Mouse (Mus musculus): ENCODE results near the gene Papss1. TPM values are rescaled to one million over a fixed set of nuclear protein-coding genes. Genes with fewer than 3 reads are reported as not detected.

The Papss1 gene
- polyA plus RNA-seq, 2 experiments from 2014 or later: 21.4 to 28.3 TPM

DNA sequence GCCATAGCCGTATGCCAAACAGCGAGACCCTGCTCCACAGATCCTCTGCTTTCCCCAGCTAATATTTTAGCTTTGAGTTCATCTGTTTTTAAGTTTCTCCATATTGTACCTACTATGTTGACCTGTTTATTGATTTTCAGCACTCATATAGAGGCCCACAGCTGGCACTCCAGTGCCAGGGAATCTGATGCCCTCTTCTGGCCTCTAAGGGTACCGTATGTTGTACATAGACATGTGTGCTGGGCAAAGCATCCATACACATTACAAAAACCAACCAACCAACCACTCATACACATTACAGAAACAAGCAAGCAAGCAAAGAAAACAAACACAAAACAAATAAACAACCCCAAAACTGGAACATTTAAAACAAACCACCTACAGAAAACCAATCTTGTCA lies 22.2 kb downstream of the Papss1 start:
- no peak for ATAC-seq

- no peak for ATAC-seq
Measured at GRCm38 (mm10) chr3:131587959-131588358, 23.4 kb downstream of the Papss1 start.

DNA sequence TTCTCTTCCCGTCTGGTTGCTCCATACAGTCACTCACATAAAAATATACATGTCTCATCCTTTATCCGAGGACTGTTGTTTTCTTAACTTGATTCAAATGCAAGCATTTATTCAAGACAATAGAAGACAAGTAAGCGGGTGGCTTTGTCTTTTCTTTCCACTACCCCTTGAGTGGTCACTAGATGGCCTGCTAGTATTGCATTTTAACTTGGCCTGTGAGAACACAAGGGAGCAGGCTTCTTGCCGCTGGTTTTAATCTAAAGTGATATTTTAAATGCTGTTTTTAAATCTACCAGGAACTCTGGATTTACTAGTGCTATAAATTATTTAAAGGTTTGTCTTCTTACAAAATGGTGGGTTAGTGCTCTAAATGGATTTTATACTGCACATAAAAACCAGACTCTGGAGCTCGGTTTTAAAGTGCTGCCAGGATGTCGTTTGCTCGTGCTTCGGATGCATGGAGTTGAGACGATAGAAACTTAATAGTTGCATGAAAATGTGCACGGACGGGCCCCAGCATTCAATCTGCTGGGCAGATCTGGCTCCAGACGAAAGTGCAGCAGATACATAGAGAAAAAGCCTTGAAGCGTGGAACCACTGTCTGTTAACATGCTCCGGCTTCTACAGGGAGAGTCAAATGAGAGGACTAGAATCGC lies 28.7 kb downstream of the Papss1 start:
- no peak for ATAC-seq

- no peak for ATAC-seq
Measured at GRCm38 (mm10) chr3:131594361-131594760, 29.8 kb downstream of the Papss1 start.

DNA sequence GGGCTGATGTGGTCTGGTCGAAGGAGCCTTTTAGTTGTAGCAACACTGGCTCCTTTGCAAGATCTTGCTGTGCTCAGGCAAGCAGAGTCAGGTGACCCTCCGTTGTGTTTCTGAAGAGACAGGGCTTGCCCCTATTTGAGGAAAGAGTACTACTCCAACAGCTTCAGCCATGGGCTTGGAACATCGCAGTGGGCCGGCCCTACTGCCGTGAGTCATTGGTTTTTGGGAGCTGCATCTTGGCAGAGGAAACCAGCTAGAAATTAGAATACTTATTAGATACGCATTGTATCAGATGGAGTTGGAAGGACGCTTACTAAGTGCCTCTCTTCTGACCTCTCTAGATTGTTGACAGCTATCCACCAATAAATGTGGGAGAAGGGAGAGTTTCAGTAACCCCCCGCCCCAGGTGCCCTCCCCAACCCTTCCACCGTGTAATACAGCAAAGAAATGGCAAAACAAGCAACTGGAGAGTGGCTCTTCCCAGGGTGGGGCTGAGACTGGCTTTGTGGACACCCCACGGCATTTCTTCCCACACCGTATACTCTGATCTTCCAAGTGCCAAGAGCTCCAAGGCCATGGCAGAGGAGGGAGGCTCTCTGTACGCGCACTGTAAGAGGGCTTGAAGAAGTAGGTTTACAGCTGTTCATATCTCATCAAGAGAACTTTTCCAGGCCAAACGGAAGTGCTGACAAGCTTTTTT lies 31.1 kb downstream of the Papss1 start:
- no peak for ATAC-seq

GRCm38 (mm10) chr3:131600726-131601125 lies 36.2 kb downstream of the Papss1 start:
- ATAC-seq: no peak

DNA sequence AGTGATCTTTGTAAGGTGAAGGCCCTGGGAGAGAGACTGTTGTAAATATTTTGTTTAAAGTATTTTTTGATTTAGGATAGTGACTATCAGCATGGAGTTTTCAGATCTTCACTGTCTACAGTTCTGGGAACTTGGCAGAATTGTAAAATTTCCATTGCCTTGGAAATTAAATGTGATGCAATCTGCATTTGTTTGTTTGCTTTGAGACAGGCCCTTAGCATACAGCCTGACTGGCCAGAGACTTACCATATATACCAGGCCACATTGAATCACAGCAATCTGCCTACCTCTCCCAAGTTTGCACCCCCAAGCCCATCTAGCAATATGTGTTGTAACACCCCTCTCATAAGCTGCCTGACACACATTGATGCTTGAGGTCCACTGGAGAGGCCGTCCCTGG lies 36.8 kb downstream of the Papss1 start:
- ATAC-seq: no peak

GRCm38 (mm10) chr3:131602995-131603414 lies 38.4 kb downstream of the Papss1 start:
- no peak for ATAC-seq

GRCm38 (mm10) chr3:131608112-131608511 lies 43.5 kb downstream of the Papss1 start:
- no peak for ATAC-seq

- ATAC-seq: no peak
Measured at GRCm38 (mm10) chr3:131609651-131610050, 45.1 kb downstream of the Papss1 start.

DNA sequence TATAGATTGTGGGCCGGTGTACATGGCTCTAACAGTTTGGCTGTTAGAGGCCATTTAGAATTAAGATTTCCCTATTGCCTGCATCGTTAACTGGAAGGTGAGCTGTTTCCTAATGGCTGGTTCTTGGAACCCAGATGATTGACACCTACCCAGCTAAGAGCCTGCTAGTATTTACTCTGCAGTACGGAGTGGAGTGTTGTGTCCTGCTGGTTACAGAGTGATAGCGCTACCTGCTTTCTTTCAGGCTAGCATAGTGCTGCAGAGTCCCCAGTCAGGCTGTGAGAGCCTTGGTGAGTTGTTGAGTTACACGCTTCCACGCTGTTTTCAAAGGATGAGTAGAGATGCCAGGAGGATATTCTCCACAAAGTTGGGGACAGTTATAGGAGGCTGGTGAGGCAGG lies 46.0 kb downstream of the Papss1 start:
- no peak for ATAC-seq

- ATAC-seq: no peak
Measured at GRCm38 (mm10) chr3:131612847-131613246, 48.3 kb downstream of the Papss1 start.

DNA sequence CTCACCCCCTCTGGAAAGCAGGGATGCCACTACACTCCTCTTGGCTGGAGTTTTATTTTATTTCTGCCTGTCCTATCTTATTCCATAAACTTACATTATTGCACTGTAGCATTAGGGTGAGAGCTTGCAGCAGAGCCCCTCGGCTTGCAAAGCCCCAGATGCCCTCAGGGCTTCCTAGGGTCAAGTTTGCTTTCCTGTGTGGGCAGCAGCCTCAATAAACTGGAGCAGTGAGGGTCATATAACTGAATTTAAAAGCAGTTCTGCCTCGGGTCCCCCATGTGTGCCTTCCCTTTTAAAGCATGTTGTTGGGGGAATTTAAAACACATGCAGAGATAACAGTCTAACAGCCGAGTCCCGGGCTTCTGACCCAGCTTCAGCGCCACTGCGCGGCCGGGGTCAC lies 49.5 kb downstream of the Papss1 start:
- ATAC-seq: no peak

DNA sequence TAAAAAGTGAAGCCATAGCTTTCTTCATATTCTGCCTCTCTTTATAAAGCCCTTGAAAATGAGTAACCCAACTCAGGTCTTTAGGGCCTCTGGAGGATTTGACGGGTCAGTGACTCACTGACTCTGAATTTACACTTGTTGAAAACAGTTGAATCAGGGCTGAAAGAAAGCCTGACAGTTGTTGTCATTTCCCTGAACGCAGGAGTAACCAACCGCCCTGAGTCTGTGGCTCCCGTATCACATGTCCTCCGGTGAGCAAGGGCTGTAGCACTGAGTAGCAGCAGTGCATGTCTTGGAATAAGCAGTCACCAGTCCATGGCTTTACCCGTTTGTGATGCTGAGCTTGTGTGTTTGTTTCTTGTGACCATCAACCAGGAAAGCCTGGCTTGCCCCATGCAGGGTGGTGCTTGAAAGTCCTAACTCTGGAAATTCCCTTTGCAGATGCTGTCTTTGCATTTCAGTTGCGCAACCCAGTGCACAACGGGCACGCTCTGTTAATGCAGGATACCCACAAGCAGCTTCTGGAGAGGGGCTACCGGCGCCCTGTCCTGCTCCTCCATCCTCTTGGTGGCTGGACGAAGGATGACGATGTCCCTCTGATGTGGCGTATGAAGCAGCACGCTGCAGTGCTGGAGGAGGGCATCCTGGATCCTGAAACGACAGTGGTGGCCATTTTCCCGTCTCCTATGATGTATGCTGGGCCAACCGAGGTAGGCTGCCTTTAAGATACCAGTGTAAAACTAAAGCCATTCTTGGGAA lies 54.2 kb downstream of the Papss1 start:
- no peak for ATAC-seq

DNA sequence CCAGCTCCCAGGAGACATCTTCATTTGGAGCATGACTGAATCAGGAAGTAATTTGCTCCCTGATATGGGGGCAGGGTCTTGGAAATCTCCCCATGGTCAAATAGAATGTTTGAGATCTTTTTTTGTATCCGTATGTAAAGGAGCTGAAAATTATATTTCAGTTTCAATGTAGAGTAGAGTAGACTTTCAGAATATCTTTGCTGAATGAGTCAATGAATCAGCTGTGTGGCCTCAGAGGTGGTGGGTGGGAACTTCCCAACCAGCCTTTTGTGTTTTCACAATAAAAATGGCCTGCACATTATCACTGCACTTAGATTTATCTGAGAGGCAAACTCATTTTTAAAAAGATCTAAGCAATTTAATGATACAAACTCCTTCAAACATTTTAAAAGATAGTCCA lies 58.6 kb downstream of the Papss1 start:
- ATAC-seq: no peak

DNA sequence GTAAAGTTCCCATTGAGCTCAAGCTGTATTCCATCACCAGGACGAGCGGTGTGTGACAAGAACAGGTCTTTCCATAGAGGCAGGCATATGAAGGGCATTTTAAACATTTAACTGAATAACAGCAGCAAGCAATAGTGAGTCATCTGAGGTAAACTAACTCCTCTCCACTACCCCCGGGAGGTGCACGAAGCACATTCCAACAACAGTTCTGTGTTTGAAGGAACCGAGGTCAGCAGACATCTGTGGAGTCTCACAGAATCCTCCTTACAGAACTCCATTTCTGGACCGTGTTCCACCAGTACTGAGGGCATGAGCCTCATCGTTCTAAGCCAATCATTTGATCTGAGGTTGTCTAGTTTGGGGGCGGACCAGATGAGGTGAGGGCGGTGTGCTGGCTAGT lies 59.5 kb downstream of the Papss1 start:
- no peak for ATAC-seq

- ATAC-seq: no peak
Measured at GRCm38 (mm10) chr3:131627476-131627875, 62.9 kb downstream of the Papss1 start.

DNA sequence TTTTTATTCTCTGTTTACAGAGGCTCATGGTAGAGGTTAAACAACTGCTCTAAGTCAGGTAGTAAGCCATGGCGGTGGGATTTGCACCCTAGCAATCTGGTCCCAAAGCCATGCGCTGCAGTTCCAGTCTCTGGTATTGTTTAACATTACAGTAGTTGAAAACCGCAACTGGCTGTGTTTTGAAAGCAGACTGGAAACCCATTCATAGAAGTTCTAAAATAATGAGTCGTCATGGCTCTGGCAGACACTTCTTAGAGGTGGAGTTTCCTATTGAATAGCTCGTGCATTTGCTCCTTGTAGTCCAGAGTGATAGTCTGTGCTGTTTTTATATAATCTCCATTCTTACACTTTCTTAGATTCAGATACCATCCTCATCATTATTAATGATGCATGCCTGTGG lies 63.7 kb downstream of the Papss1 start:
- ATAC-seq: no peak

GRCm38 (mm10) chr3:131628931-131629330 lies 64.4 kb downstream of the Papss1 start:
- ATAC-seq: no peak

- no peak for ATAC-seq
Measured at GRCm38 (mm10) chr3:131630407-131631317, 66.1 kb downstream of the Papss1 start.

GRCm38 (mm10) chr3:131631318-131631870 lies 66.8 kb downstream of the Papss1 start:
- ATAC-seq: no peak

DNA sequence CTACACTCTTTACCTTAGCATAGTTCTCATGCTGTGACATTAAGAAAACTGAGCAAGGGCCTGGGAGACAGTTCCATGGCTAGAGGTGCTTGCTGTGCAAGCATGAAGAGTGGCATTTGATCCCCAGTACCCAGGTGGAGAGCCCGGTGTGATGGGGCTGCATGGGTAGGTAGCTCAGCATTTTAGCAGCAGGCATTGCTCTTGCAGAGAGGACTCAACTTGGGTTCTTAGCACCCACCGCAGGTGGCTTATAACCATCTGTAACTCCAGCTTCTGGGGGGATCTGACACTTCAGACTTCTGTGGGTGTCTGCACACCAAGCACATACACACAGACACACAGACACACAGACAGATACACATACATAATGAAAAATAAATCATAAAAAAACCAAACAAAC lies 69.5 kb downstream of the Papss1 start:
- no peak for ATAC-seq
